Mouse (Mus musculus): Measurements from ENCODE around the gene Mphosph9. TPM values are rescaled to one million over a fixed set of nuclear protein-coding genes. Genes with fewer than 3 reads are reported as not detected.

Gene Mphosph9
- total and polyA plus RNA-seq, 3 experiments = 10.4 to 60.8 (median 10.9) TPM

GRCm38 (mm10) chr5:124216403-124216802 is 111.4 kb downstream of the Mphosph9 start:
- H3K79me2 ChIP-seq (ENCODE audit: control insufficient read depth, insufficient read depth, low read length, poor library complexity) = no peaks in the 10 kb centered on the region
- no peak overlapping the region for H3K9ac ChIP-seq (ENCODE audit: control insufficient read depth, low read depth, low read length, poor library complexity, severe bottlenecking)
- H3K9me3 ChIP-seq (replicated peaks; ENCODE audit: insufficient read depth, low read length) = no peaks in the 10 kb centered on the region
- H3K27me3 ChIP-seq (ENCODE audit: control insufficient read depth in 1 of 2, insufficient read depth in 2 of 2, low read length in 2 of 2) = no peaks in the 10 kb centered on the region
- no peak for DNase-seq (ENCODE audit: low read depth, low spot score)
- no peaks in the 10 kb centered on the region for H3K36me3 ChIP-seq (ENCODE audit: control insufficient read depth in 1 of 2, insufficient read depth in 2 of 2, low read length in 2 of 2)
- TF ChIP-seq USF1 (IDR thresholded peaks at IDR 0.05; ENCODE audit: low read depth, low read length) = no peak
- no peak overlapping the region for H3K4me3 ChIP-seq (ENCODE audit: control insufficient read depth in 1 of 2, insufficient read depth in 1 of 2, low read depth in 2 of 2, low read length in 2 of 2)
- no peaks in the 10 kb centered on the region for H3K4me1 ChIP-seq (ENCODE audit: control insufficient read depth in 1 of 2, insufficient read depth in 2 of 2, low read length in 2 of 2)
- no peak overlapping the region for H3K27ac ChIP-seq (ENCODE audit: control insufficient read depth, low read depth, low read length)

GRCm38 (mm10) chr5:124215647-124216046 is 112.1 kb downstream of the Mphosph9 start:
- no peak for DNase-seq (ENCODE audit: low read depth, low spot score)
- Histone ChIP-seq H3K79me2 (ENCODE audit: control insufficient read depth, insufficient read depth, low read length, poor library complexity) (no peaks in the 10 kb centered on the region), H3K9ac (ENCODE audit: control insufficient read depth, low read depth, low read length, poor library complexity, severe bottlenecking) (no peak overlapping the region), H3K36me3 (ENCODE audit: control insufficient read depth in 1 of 2, insufficient read depth in 2 of 2, low read length in 2 of 2) (no peaks in the 10 kb centered on the region), H3K27ac (ENCODE audit: control insufficient read depth, low read depth, low read length) (no peak overlapping the region), H3K4me3 (ENCODE audit: control insufficient read depth in 1 of 2, insufficient read depth in 1 of 2, low read depth in 2 of 2, low read length in 2 of 2) (no peak overlapping the region), H3K9me3 (replicated peaks; ENCODE audit: insufficient read depth, low read length) (no peaks in the 10 kb centered on the region), H3K4me1 (ENCODE audit: control insufficient read depth in 1 of 2, insufficient read depth in 2 of 2, low read length in 2 of 2) (no peaks in the 10 kb centered on the region), H3K27me3 (ENCODE audit: control insufficient read depth in 1 of 2, insufficient read depth in 2 of 2, low read length in 2 of 2) (no peaks in the 10 kb centered on the region)
- TF ChIP-seq ZMIZ1 (IDR thresholded peaks at IDR 0.05; ENCODE audit: low read depth, low read length) = no peak
- no peak for TF ChIP-seq ZKSCAN1 (IDR thresholded peaks at IDR 0.05; ENCODE audit: low read depth, low read length)
- no peak for TF ChIP-seq TBP (IDR thresholded peaks at IDR 0.05; ENCODE audit: low read depth, low read length)
- no peak for TF ChIP-seq MEF2A (IDR thresholded peaks at IDR 0.05; ENCODE audit: extremely low read depth, insufficient replicate concordance, low read depth, low read length, poor library complexity, severe bottlenecking)
- no peak for TF ChIP-seq ZNF384 (IDR thresholded peaks at IDR 0.05; ENCODE audit: low read depth, low read length)
- no peak for TF ChIP-seq E2F4 (IDR thresholded peaks at IDR 0.05; ENCODE audit: borderline replicate concordance, low read depth, low read length)
- no peak for TF ChIP-seq USF1 (IDR thresholded peaks at IDR 0.05; ENCODE audit: low read depth, low read length)
- no peak for TF ChIP-seq POLR2A (IDR thresholded peaks at IDR 0.05; ENCODE audit: control insufficient read depth in 1 of 2, insufficient read depth in 1 of 2, low read depth in 1 of 2, low read length in 2 of 2, poor library complexity in 1 of 2)
- TF ChIP-seq USF2 (IDR thresholded peaks at IDR 0.05; ENCODE audit: borderline replicate concordance in 1 of 2, insufficient read depth in 1 of 2, low read depth in 1 of 2, low read length in 2 of 2) = no peak
- TF ChIP-seq BHLHE40 (IDR thresholded peaks at IDR 0.05; ENCODE audit: borderline replicate concordance, low read depth, low read length) = no peak
- no peak for TF ChIP-seq ZC3H11A (IDR thresholded peaks at IDR 0.05; ENCODE audit: low read depth, low read length)
- no peak for TF ChIP-seq NELFE (IDR thresholded peaks at IDR 0.05; ENCODE audit: low read depth, low read length)
- TF ChIP-seq GABPA (IDR thresholded peaks at IDR 0.05; ENCODE audit: low read depth, low read length) = no peak
- no peak for TF ChIP-seq MXI1 (IDR thresholded peaks at IDR 0.05; ENCODE audit: low read depth, low read length)
- no peak for TF ChIP-seq MAX (IDR thresholded peaks at IDR 0.05; ENCODE audit: low read length)

Data from MEL (cell line).